ENCODE assay signal across 8 mouse cellular contexts in the genomic region with DNA sequence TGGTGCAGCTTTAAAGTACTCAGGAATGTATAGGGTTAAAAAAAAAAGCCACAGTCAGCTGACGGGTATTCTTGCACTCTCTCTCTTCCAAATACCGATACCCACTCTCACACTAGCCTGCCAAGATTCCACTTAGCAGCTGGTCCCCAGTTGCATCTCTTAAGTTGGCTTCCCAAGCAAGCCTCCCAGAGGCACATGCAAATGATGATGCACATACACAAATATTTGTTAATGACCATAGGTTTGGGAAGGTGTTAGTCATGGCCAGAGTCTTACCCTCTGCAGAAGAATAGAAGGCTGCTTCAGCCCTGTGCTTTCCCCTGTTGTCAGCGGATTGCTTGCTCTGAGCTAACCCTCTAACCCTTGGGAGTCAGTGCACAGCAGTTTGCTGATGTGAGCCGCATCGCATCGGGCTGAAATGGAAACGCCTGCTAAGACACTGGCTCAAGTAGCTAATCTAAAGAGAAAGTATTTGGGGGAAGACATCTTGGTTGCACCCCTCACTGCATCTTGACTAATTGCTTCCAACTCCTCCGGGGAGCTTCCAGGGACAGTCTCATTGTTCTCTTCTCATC. TPM values are rescaled to one million over a fixed set of nuclear protein-coding genes. Genes with fewer than 3 reads are reported as not detected.
A peak's percentile ranks its signal among the peaks of the same experiment; 100 is the strongest.
DNase-seq lines count a peak whose midpoint lies in the region; ATAC-seq and TF ChIP-seq lines count a peak whose summit lies in the region.

No protein-coding gene starts in this region.

- peaks cover 8% of the 10 kb centered on the region; the same call in 1 of the 2 replicates for H3K27me3 ChIP-seq in embryonic facial prominence, embryonic 13.5 days
- H3K27me3 ChIP-seq in heart, embryonic 14.5 days (ENCODE audit: control insufficient read depth, insufficient read depth, low read length), result no peaks in the 10 kb centered on the region

- H3K9ac ChIP-seq in embryonic facial prominence, embryonic 13.5 days, result no peak overlapping the region
- H3K9ac ChIP-seq in heart, embryonic 14.5 days (ENCODE audit: low read length), result peak overlapping the region; percentile 18; the same call in 1 of the 2 replicates

- peak; percentile 22 to 27 for DNase-seq in cerebellum, postnatal 14 days
- DNase-seq in left cerebral cortex, adult 2 months (ENCODE audit: extremely low spot score in 1 of 2, low spot score in 2 of 2), result peak; percentile 21 to 59
- DNase-seq in retina, postnatal 1 day, result peak; percentile 68
- no peak for DNase-seq in adrenal gland, adult (ENCODE audit: inconsistent age in 2 of 2, low spot score in 1 of 2)

- no peak for ATAC-seq in cerebellum, adult (ENCODE audit: insufficient number of reproducible peaks, low FRiP score, low TSS enrichment)
- ATAC-seq in embryonic facial prominence, embryonic 13.5 days (ENCODE audit: insufficient number of reproducible peaks, insufficient read depth, low FRiP score, low TSS enrichment, low read depth), result no peak
- ATAC-seq in heart, embryonic 14.5 days (ENCODE audit: insufficient number of reproducible peaks, insufficient read depth, low FRiP score, low read depth), result no peak; the same call in 1 of the 2 replicates
- ATAC-seq in erythroblast, adult 5-6 weeks (replicated peaks; ENCODE audit: low FRiP score, poor library complexity, severe bottlenecking), result no peak

- no peaks in the 10 kb centered on the region for H3K36me3 ChIP-seq in embryonic facial prominence, embryonic 13.5 days
- no peaks in the 10 kb centered on the region for H3K36me3 ChIP-seq in heart, embryonic 14.5 days (ENCODE audit: control insufficient read depth, insufficient read depth, low read length)

- WGBS in embryonic facial prominence, embryonic 13.5 days, result 3% methylated on average over 8 of the region's 8 CpGs
- WGBS in heart, embryonic 14.5 days, result 8% methylated on average over 8 of the region's 8 CpGs

- H3K9me3 ChIP-seq in embryonic facial prominence, embryonic 13.5 days, result no peaks in the 10 kb centered on the region
- no peaks in the 10 kb centered on the region for H3K9me3 ChIP-seq in heart, embryonic 14.5 days (ENCODE audit: control insufficient read depth, low read length)

- H3K27ac ChIP-seq in embryonic facial prominence, embryonic 13.5 days, result no peak overlapping the region
- H3K27ac ChIP-seq in heart, embryonic 14.5 days (replicated peaks in 1 of 2; ENCODE audit: control insufficient read depth in 1 of 2, insufficient read depth in 1 of 2, low read depth in 2 of 2, low read length in 2 of 2), result peak overlapping the region; percentile 71 to 82
- peak overlapping the region; percentile 93 for H3K27ac ChIP-seq in left cerebral cortex, adult 2 months

- H3K4me1 ChIP-seq in embryonic facial prominence, embryonic 13.5 days, result peaks cover 9% of the 10 kb centered on the region
- H3K4me1 ChIP-seq in heart, embryonic 14.5 days (ENCODE audit: control insufficient read depth in 2 of 2, insufficient read depth in 2 of 2, low read length in 2 of 2), result peaks cover 13 to 35% of the 10 kb centered on the region in 2 experiments

- no peak for TF ChIP-seq CTCF in left cerebral cortex, adult 2 months (IDR thresholded peaks at IDR 0.05)

- H3K4me3 ChIP-seq in embryonic facial prominence, embryonic 13.5 days, result peak overlapping the region; percentile 14; the same call in 1 of the 2 replicates
- H3K4me3 ChIP-seq in heart, embryonic 14.5 days (ENCODE audit: control insufficient read depth in 1 of 2, insufficient read depth in 1 of 2, low read depth in 1 of 2, low read length in 2 of 2), result peak overlapping the region; percentile 1 to 9; a peak in 3 of 4 replicates
- H3K4me3 ChIP-seq in left cerebral cortex, adult 2 months, result peak overlapping the region; percentile 47

- H3K4me2 ChIP-seq in embryonic facial prominence, embryonic 13.5 days, result peak overlapping the region; percentile 46
- peak overlapping the region; percentile 35 for H3K4me2 ChIP-seq in heart, embryonic 14.5 days (ENCODE audit: low read length)

- intact Hi-C loops in left cerebral cortex, adult 2 months (cut with DNase I), result no loop called here

RNA-seq across cellular contexts. Expression of gene Ccdc89, which starts 39.4 kb away (rescaled TPM):
- polyA plus RNA-seq in embryonic facial prominence, embryonic 13.5 days (2015; fragmentation: Nextera tagmentation; extraction: Ambion mirVana), result 1.9 and 2.5 TPM in 2 replicates
- 0.70 and 1.1 TPM in 2 replicates for polyA plus RNA-seq in heart, embryonic 14.5 days (2014; fragmentation: Nextera tagmentation; extraction: Ambion mirVana)
- under 1 TPM; 0.91 to 0.96 TPM for total RNA-seq in left cerebral cortex, adult 2 months (2021)
- total RNA-seq in erythroblast, adult 5-6 weeks (2015; ENCODE audit: low replicate concordance), result not detected in 2 replicates
- not detected in 2 replicates for total RNA-seq in erythroblast, adult 5-6 weeks (2017; ENCODE audit: low replicate concordance)

RNA-seq across cellular contexts. Expression of gene Crebzf, which starts 55.6 kb away (rescaled TPM):
- 42.8 and 43.3 TPM in 2 replicates for polyA plus RNA-seq in embryonic facial prominence, embryonic 13.5 days (2015; fragmentation: Nextera tagmentation; extraction: Ambion mirVana)
- polyA plus RNA-seq in heart, embryonic 14.5 days (2014; fragmentation: Nextera tagmentation; extraction: Ambion mirVana), result 28.7 and 31.2 TPM in 2 replicates
- total RNA-seq in left cerebral cortex, adult 2 months (2021), result 100 to 1,000 TPM in 1 of 2 experiments, 10 to 100 TPM in 1; 98.8 to 105 TPM
- 66.3 and 72.1 TPM in 2 replicates for total RNA-seq in erythroblast, adult 5-6 weeks (2015; ENCODE audit: low replicate concordance)
- total RNA-seq in erythroblast, adult 5-6 weeks (2017; ENCODE audit: low replicate concordance), result 54.6 and 56.1 TPM in 2 replicates

Comparison
In these comparisons a context has a peak if more than half of its experiments do, and no peak if none do; other contexts are left out.
1. DNase-seq: peak in cerebellum, postnatal 14 days (2 of 2), left cerebral cortex, adult 2 months (2 of 2) and retina, postnatal 1 day (single experiment); none in adrenal gland, adult (0 of 2).
2. Peak in every context shown above with its lines, with median percentiles within 50 percentile points of each other: H3K4me3 ChIP-seq.